8 mouse cellular contexts compared by ENCODE assay signal in genomic region chrX:139997740-139998690, GRCm38 (mm10). TPM values are rescaled to one million over a fixed set of nuclear protein-coding genes. Genes with fewer than 3 reads are reported as not detected.
DNase-seq lines count a peak whose midpoint lies in the region; ATAC-seq and TF ChIP-seq lines count a peak whose summit lies in the region.

Gene Rbm41 (minus strand): TSS chrX:139998595.

- H3K4me3 ChIP-seq in hindbrain, postnatal 0 days (ENCODE audit: low read length): peak within 1 kb of the TSS; percentile 57

- H3K27me3 ChIP-seq in hindbrain, postnatal 0 days (ENCODE audit: insufficient read depth, low read length): no peaks in the 10 kb centered on the region

- peak within 1 kb of the TSS; percentile 52 for H3K4me2 ChIP-seq in hindbrain, postnatal 0 days (ENCODE audit: low read depth, low read length)

- 27% methylated on average over 25 of the region's 25 CpGs for WGBS in hindbrain, postnatal 0 days

- peak; percentile 92 for DNase-seq in R1 (ENCODE audit: low read depth, low spot score)
- DNase-seq in cerebellum, postnatal 14 days: peak; percentile 45 to 53
- peak; percentile 3 to 9 for DNase-seq in frontal cortex, postnatal 25 days (ENCODE audit: low spot score in 2 of 2)
- DNase-seq in hindbrain, postnatal 0 days (ENCODE audit: low spot score): peak; percentile 76
- peak; percentile 63 to 67 for DNase-seq in left cerebral cortex, adult 18-20 months (ENCODE audit: low spot score in 2 of 2)
- peak; percentile 39 to 49 for DNase-seq in lung, postnatal 4 days
- peak; percentile 6 for DNase-seq in retina, postnatal 7 days (ENCODE audit: low read depth, low spot score)
- peak; percentile 13 to 21 for DNase-seq in urinary bladder, postnatal 36 days (ENCODE audit: low spot score in 2 of 2)

- no peaks in the 10 kb centered on the region for H3K36me3 ChIP-seq in hindbrain, postnatal 0 days (ENCODE audit: insufficient read depth, low read length)

- peak within 1 kb of the TSS; percentile 47 for H3K9ac ChIP-seq in hindbrain, postnatal 0 days (replicated peaks; ENCODE audit: low read length)

- ATAC-seq in hindbrain, postnatal 0 days: peak; percentile 91

- no peaks in the 10 kb centered on the region for H3K4me1 ChIP-seq in hindbrain, postnatal 0 days (ENCODE audit: insufficient read depth, low read length)

- peak within 1 kb of the TSS; percentile 26; the same call in 1 of the 2 replicates for H3K27ac ChIP-seq in hindbrain, postnatal 0 days

- TF ChIP-seq CTCF in hindbrain, postnatal 0 days (IDR thresholded peaks at IDR 0.05; ENCODE audit: low read depth): no peak

- H3K9me3 ChIP-seq in hindbrain, postnatal 0 days (ENCODE audit: low read length): no peaks in the 10 kb centered on the region

RNA-seq across cellular contexts. Expression of gene Rbm41, which starts in this region (rescaled TPM):
- total RNA-seq in hindbrain, postnatal 0 days (2014; rRNA removed): 7.1 and 7.5 TPM in 2 replicates
- polyA plus RNA-seq in hindbrain, postnatal 0 days (2015; fragmentation: Nextera tagmentation; extraction: Ambion mirVana): 2.4 and 2.7 TPM in 2 replicates
- 1 to 10 TPM; 8.6 to 9.1 TPM for total RNA-seq in left cerebral cortex, adult 18-20 months (2021)

Comparison
In these comparisons a context has a peak if more than half of its experiments do, and no peak if none do; other contexts are left out.
1. Peak in every context shown above with its lines: DNase-seq, ATAC-seq, H3K4me3 ChIP-seq and H3K27ac ChIP-seq.
2. DNase-seq: peak in every context shown above with its lines; median percentile 92 in R1; 76 in hindbrain, postnatal 0 days; 65 in left cerebral cortex, adult 18-20 months; 49 in cerebellum, postnatal 14 days; 44 in lung, postnatal 4 days; 17 in urinary bladder, postnatal 36 days; 6 in frontal cortex, postnatal 25 days; 6 in retina, postnatal 7 days.